Mouse (Mus musculus): ENCODE measurements around the gene Gm14569.

- no peak for TF ChIP-seq CTCF (IDR thresholded peaks at IDR 0.05; ENCODE audit: control insufficient read depth, insufficient read depth, low read length)
- TF ChIP-seq POLR2A (IDR thresholded peaks at IDR 0.05; ENCODE audit: borderline replicate concordance, control insufficient read depth, low read depth, low read length): no peak
Observed at GRCm38 (mm10) chrX:36530251-36530650, 38.6 kb upstream of the Gm14569 start.

Data from bone marrow, adult 2 months (tissue).